Comparison of ENCODE assay signal across 8 mouse cellular contexts in genomic region chr19:34241247-34241915, GRCm38 (mm10). TPM values are rescaled to one million over a fixed set of nuclear protein-coding genes. Genes with fewer than 3 reads are reported as not detected.
DNase-seq lines count a peak whose midpoint lies in the region; ATAC-seq and TF ChIP-seq lines count a peak whose summit lies in the region.

No protein-coding gene starts in this region.

- H3K9me3 ChIP-seq in neural tube, embryonic 11.5 days (ENCODE audit: control insufficient read depth, low read length): no peaks in the 10 kb centered on the region
- H3K9me3 ChIP-seq in forebrain, embryonic 13.5 days (replicated peaks): no peaks in the 10 kb centered on the region
- H3K9me3 ChIP-seq in neural tube, embryonic 15.5 days (replicated peaks): no peaks in the 10 kb centered on the region

- no peak for TF ChIP-seq EP300 in heart, adult 2 months (IDR thresholded peaks at IDR 0.05; ENCODE audit: insufficient read depth, low read depth, low read length)

- peak; percentile 83 for TF ChIP-seq CTCF in heart, adult 2 months (IDR thresholded peaks at IDR 0.05)

- H3K4me2 ChIP-seq in neural tube, embryonic 11.5 days (ENCODE audit: low read depth): no peak overlapping the region
- H3K4me2 ChIP-seq in forebrain, embryonic 13.5 days: no peak overlapping the region
- H3K4me2 ChIP-seq in neural tube, embryonic 15.5 days: no peak overlapping the region

- H3K4me3 ChIP-seq in heart, adult 2 months: no peak overlapping the region
- H3K4me3 ChIP-seq in neural tube, embryonic 11.5 days (ENCODE audit: low read depth, low read length): no peak overlapping the region
- no peak overlapping the region for H3K4me3 ChIP-seq in forebrain, embryonic 13.5 days
- no peak overlapping the region for H3K4me3 ChIP-seq in neural tube, embryonic 15.5 days (replicated peaks)

- ATAC-seq in neural tube, embryonic 11.5 days (ENCODE audit: insufficient read depth, low FRiP score, low TSS enrichment): peak; percentile 14; the same call in 1 of the 2 replicates
- ATAC-seq in forebrain, embryonic 13.5 days: peak; percentile 25; the same call in 1 of the 2 replicates
- peak; percentile 45; the same call in 1 of the 2 replicates for ATAC-seq in neural tube, embryonic 15.5 days (ENCODE audit: low FRiP score)

- no peak overlapping the region for H3K9ac ChIP-seq in heart, adult 2 months (ENCODE audit: low read depth, low read length)
- H3K9ac ChIP-seq in neural tube, embryonic 11.5 days (ENCODE audit: low read length): no peak overlapping the region
- H3K9ac ChIP-seq in forebrain, embryonic 13.5 days: no peak overlapping the region
- H3K9ac ChIP-seq in neural tube, embryonic 15.5 days (replicated peaks): no peak overlapping the region

- no peak for DNase-seq in heart, adult 2 months
- no peak for DNase-seq in heart, postnatal 4 days
- DNase-seq in neural tube, embryonic 11.5 days (ENCODE audit: low spot score): no peak
- no peak for DNase-seq in neural tube, embryonic 10.5 days (ENCODE audit: extremely low spot score, low spot score)
- DNase-seq in cerebellum, postnatal 4 days (ENCODE audit: low spot score in 2 of 2): no peak
- DNase-seq in right cerebral cortex, adult 18-20 months: no peak

- H3K79me2 ChIP-seq in heart, adult 2 months (replicated peaks; ENCODE audit: control insufficient read depth, insufficient read depth, low read length): no peaks in the 10 kb centered on the region

- intact Hi-C loops in heart, adult 2 months (cut with DNase I): loop anchor here (5.0 kb wide), 1 partner anchor 396 kb away; no protein-coding TSS in a partner anchor

- no peaks in the 10 kb centered on the region for H3K27me3 ChIP-seq in heart, adult 2 months (ENCODE audit: control insufficient read depth, insufficient read depth, low read length)
- H3K27me3 ChIP-seq in neural tube, embryonic 11.5 days (ENCODE audit: control insufficient read depth, insufficient read depth, low read length): no peaks in the 10 kb centered on the region
- H3K27me3 ChIP-seq in forebrain, embryonic 13.5 days: no peaks in the 10 kb centered on the region
- H3K27me3 ChIP-seq in neural tube, embryonic 15.5 days (replicated peaks): no peaks in the 10 kb centered on the region

- TF ChIP-seq POLR2A in heart, adult 2 months (IDR thresholded peaks at IDR 0.05; ENCODE audit: insufficient read depth, low read depth, low read length): no peak

- no peak overlapping the region for H3K27ac ChIP-seq in heart, adult 2 months
- H3K27ac ChIP-seq in neural tube, embryonic 11.5 days (ENCODE audit: low read depth, low read length): no peak overlapping the region
- no peak overlapping the region for H3K27ac ChIP-seq in forebrain, embryonic 13.5 days
- H3K27ac ChIP-seq in neural tube, embryonic 15.5 days (replicated peaks): no peak overlapping the region

- 65% methylated on average over 15 of the region's 15 CpGs for WGBS in heart, adult 2 months
- 71% methylated on average over 15 of the region's 15 CpGs for WGBS in neural tube, embryonic 11.5 days
- WGBS in forebrain, embryonic 13.5 days: 64% methylated on average over 15 of the region's 15 CpGs
- WGBS in neural tube, embryonic 15.5 days: 72% methylated on average over 15 of the region's 15 CpGs

- H3K36me3 ChIP-seq in heart, adult 2 months (ENCODE audit: control insufficient read depth, insufficient read depth, low read length): no peaks in the 10 kb centered on the region; the same call in 1 of the 2 replicates
- H3K36me3 ChIP-seq in neural tube, embryonic 11.5 days (ENCODE audit: control insufficient read depth, insufficient read depth, low read length): no peaks in the 10 kb centered on the region
- no peaks in the 10 kb centered on the region for H3K36me3 ChIP-seq in forebrain, embryonic 13.5 days (ENCODE audit: poor library complexity, severe bottlenecking)
- H3K36me3 ChIP-seq in neural tube, embryonic 15.5 days: peaks cover 23% of the 10 kb centered on the region

- H3K4me1 ChIP-seq in heart, adult 2 months (ENCODE audit: control insufficient read depth, insufficient read depth, low read length): peaks cover 1% of the 10 kb centered on the region; the same call in 1 of the 2 replicates
- H3K4me1 ChIP-seq in neural tube, embryonic 11.5 days (ENCODE audit: control insufficient read depth, insufficient read depth, low read length): no peaks in the 10 kb centered on the region
- H3K4me1 ChIP-seq in forebrain, embryonic 13.5 days: no peaks in the 10 kb centered on the region
- no peaks in the 10 kb centered on the region for H3K4me1 ChIP-seq in neural tube, embryonic 15.5 days

RNA-seq across cellular contexts. Expression of gene Acta2, which starts 14.0 kb away (rescaled TPM):
- 100 to 1,000 TPM; 134 to 152 TPM for total RNA-seq in heart, adult 2 months (2021)
- polyA plus RNA-seq in heart, adult 2 months (2012; rRNA removed): 517 and 1,089 TPM in 2 replicates
- total RNA-seq in heart, postnatal 4 days (2021): 1,000 to 10,000 TPM; 1,243 to 1,503 TPM
- polyA plus RNA-seq in neural tube, embryonic 11.5 days (2014; fragmentation: Nextera tagmentation; extraction: Ambion mirVana): 62.3 and 73.6 TPM in 2 replicates
- polyA plus RNA-seq in forebrain, embryonic 13.5 days (2015; fragmentation: Nextera tagmentation; extraction: Ambion mirVana): 4.4 and 6.2 TPM in 2 replicates
- polyA plus RNA-seq in neural tube, embryonic 15.5 days (2015; fragmentation: Nextera tagmentation; extraction: Ambion mirVana): 21.1 and 200 TPM in 2 replicates

RNA-seq across cellular contexts. Expression of gene Fas, which starts 49.1 kb away (rescaled TPM):
- 10 to 100 TPM; 12.1 to 17.4 TPM for total RNA-seq in heart, adult 2 months (2021)
- 5.1 and 9.3 TPM in 2 replicates for polyA plus RNA-seq in heart, adult 2 months (2012; rRNA removed)
- 1 to 10 TPM; 4.3 to 4.6 TPM for total RNA-seq in heart, postnatal 4 days (2021)
- 0.76 and 1.0 TPM in 2 replicates for polyA plus RNA-seq in neural tube, embryonic 11.5 days (2014; fragmentation: Nextera tagmentation; extraction: Ambion mirVana)
- polyA plus RNA-seq in forebrain, embryonic 13.5 days (2015; fragmentation: Nextera tagmentation; extraction: Ambion mirVana): 0.19 and 0.40 TPM in 2 replicates
- polyA plus RNA-seq in neural tube, embryonic 15.5 days (2015; fragmentation: Nextera tagmentation; extraction: Ambion mirVana): 1.4 and 2.1 TPM in 2 replicates

RNA-seq across cellular contexts. Expression of gene Stambpl1, which starts 49.4 kb away (rescaled TPM):
- total RNA-seq in heart, adult 2 months (2021): 1 to 10 TPM; 3.0 to 3.5 TPM
- 3.6 TPM in 2 replicates for polyA plus RNA-seq in heart, adult 2 months (2012; rRNA removed)
- 1 to 10 TPM; 7.1 to 7.9 TPM for total RNA-seq in heart, postnatal 4 days (2021)
- polyA plus RNA-seq in neural tube, embryonic 11.5 days (2014; fragmentation: Nextera tagmentation; extraction: Ambion mirVana): 3.6 and 4.0 TPM in 2 replicates
- polyA plus RNA-seq in forebrain, embryonic 13.5 days (2015; fragmentation: Nextera tagmentation; extraction: Ambion mirVana): 2.9 and 3.8 TPM in 2 replicates
- polyA plus RNA-seq in neural tube, embryonic 15.5 days (2015; fragmentation: Nextera tagmentation; extraction: Ambion mirVana): 25.8 and 28.3 TPM in 2 replicates
